Mouse (Mus musculus) kidney, embryonic 15.5 days (tissue): Measurements from ENCODE around the gene Myom3. TPM values are rescaled to one million over a fixed set of nuclear protein-coding genes. Genes with fewer than 3 reads are reported as not detected.

ENCODE experiments used
- polyA plus RNA-seq: library from polyadenylated mRNA; unstranded; fragments of >200 nt; fragmentation: Nextera tagmentation; extraction: Ambion mirVana; gene quantifications from 2 replicates; pipeline ENCODE4 v1.2.1, GENCODE M21; 2015

Gene Myom3
- polyA plus RNA-seq, 1 experiment from 2014 or later, result 1.1 TPM

Other genes starting within 250 kb of the Myom3 start
- gene Grhl3, start 186.1 kb upstream of the Myom3 start, polyA plus RNA-seq, result 2.0 and 3.4 TPM in 2 replicates
- gene Ifnlr1, start 73.4 kb upstream of the Myom3 start, polyA plus RNA-seq, result 1.1 TPM in 2 replicates
- gene Il22ra1, start 31.5 kb upstream of the Myom3 start, polyA plus RNA-seq, result 0.06 and 0.09 TPM in 2 replicates
- 268 and 279 TPM in 2 replicates for gene Srsf10, start 96.0 kb downstream of the Myom3 start, polyA plus RNA-seq
- 194 and 213 TPM in 2 replicates for gene Pnrc2, start 114.1 kb downstream of the Myom3 start, polyA plus RNA-seq
- 0.64 and 0.95 TPM in 2 replicates for gene Cnr2, start 135.7 kb downstream of the Myom3 start, polyA plus RNA-seq
- gene Fuca1, start 161.0 kb downstream of the Myom3 start, polyA plus RNA-seq, result 70.1 and 71.8 TPM in 2 replicates
- gene Hmgcl, start 186.7 kb downstream of the Myom3 start, polyA plus RNA-seq, result 77.2 and 80.2 TPM in 2 replicates
- 35.2 and 36.7 TPM in 2 replicates for gene Gale, start 204.0 kb downstream of the Myom3 start, polyA plus RNA-seq
- gene Lypla2, start 212.9 kb downstream of the Myom3 start, polyA plus RNA-seq, result 120 and 131 TPM in 2 replicates
- 52.6 and 52.7 TPM in 2 replicates for gene Pithd1, start 227.5 kb downstream of the Myom3 start, polyA plus RNA-seq